Mouse (Mus musculus) heart, adult 2 months (tissue): ENCODE results near the gene Atp2a2. TPM values are rescaled to one million over a fixed set of nuclear protein-coding genes. Genes with fewer than 3 reads are reported as not detected.
A peak's percentile ranks its signal among the peaks of the same experiment; 100 is the strongest.

Source experiments
- DNase-seq, 2 experiments: peaks; one replicate each; pipeline ENCODE4 v3.0.0; 2021
- H3K27ac ChIP-seq: fragments of 200-600 bp; 2 replicates; pipeline ENCODE4 v1.8.1; 2022
- H3K27me3 ChIP-seq: fragments of 200-500 bp; 2 replicates; pipeline ENCODE4 v1.6.1; 2012; ENCODE audit warnings: mild to moderate bottlenecking, low read length, inconsistent platforms, mixed read lengths; ENCODE audit not compliant: control insufficient read depth, insufficient read depth
- H3K36me3 ChIP-seq: fragments of 200-500 bp; 2 replicates; pipeline ENCODE4 v1.6.1; 2012; ENCODE audit warnings: low read length, inconsistent platforms; ENCODE audit not compliant: control insufficient read depth, insufficient read depth
- H3K4me1 ChIP-seq: fragments of 200-500 bp; 2 replicates; pipeline ENCODE4 v1.6.1; 2011; ENCODE audit warnings: low read length; ENCODE audit not compliant: control insufficient read depth, insufficient read depth
- H3K4me3 ChIP-seq: fragments of 200-600 bp; 2 replicates; pipeline ENCODE4 v1.8.1; 2022
- H3K79me2 ChIP-seq: fragments of 200-500 bp; replicated peaks from 2 replicates; pipeline ENCODE4 v1.6.1; 2012; ENCODE audit warnings: mild to moderate bottlenecking, inconsistent platforms, low read length, moderate library complexity, mixed read lengths; ENCODE audit not compliant: control insufficient read depth, insufficient read depth
- H3K9ac ChIP-seq: fragments of 200-500 bp; 2 replicates; pipeline ENCODE4 v1.6.1; 2012; ENCODE audit warnings: low read depth, mild to moderate bottlenecking, control low read depth, inconsistent platforms, low read length, mixed read lengths
- CTCF ChIP-seq: fragments of 200-600 bp; IDR thresholded peaks from 2 replicates; pipeline ENCODE4 v1.8.1; 2022; ENCODE audit warnings: antibody characterized with exemption, mild to moderate bottlenecking, moderate library complexity
- EP300 ChIP-seq: fragments of 200-500 bp; IDR thresholded peaks from 2 replicates; pipeline ENCODE4 v1.6.1; 2011; ENCODE audit warnings: low read depth, low read length, control low read depth; ENCODE audit not compliant: insufficient read depth
- POLR2A ChIP-seq: fragments of 200-500 bp; IDR thresholded peaks from 2 replicates; pipeline ENCODE4 v1.6.1; 2011; ENCODE audit warnings: mild to moderate bottlenecking, low read depth, low read length, control low read depth; ENCODE audit not compliant: insufficient read depth
- WGBS: fragments of 180-500 bp; shearing (Covaris S2); methylation state at CpG from one replicate; pipeline ENCODE4 v1.1.7; 2018; 5-methylcytosine and 5-hydroxymethylcytosine counted together
- intact Hi-C: fragments of 180-260 bp; cut with DNase I; formaldehyde crosslinking; loops from one replicate; pipeline ENCODE4 v1.15.1; 2025
- polyA plus RNA-seq: library from polyadenylated mRNA; depleted of rRNA; stranded (reverse); fragments of >200 nt; gene quantifications from 2 replicates; pipeline ENCODE4 v1.2.3, GENCODE M21; 2012
- total RNA-seq, 2 experiments: library from RNA; stranded (reverse); gene quantifications; 2 replicates each; pipeline ENCODE4 v1.2.3; 2021

Gene Atp2a2
- total and polyA plus RNA-seq, 3 experiments, result 3,546 to 13,259 (median 11,796) TPM

GRCm38 (mm10) chr5:122506462-122506861, 4.4 kb upstream of the Atp2a2 start:
- Histone ChIP-seq H3K4me3 (no peak overlapping the region), H3K27ac (no peak overlapping the region), H3K79me2 (0 out of 2 replicates have a peak, but pooled peaks cover under 1% of the 10 kb centered on the region), H3K36me3 (no peaks in the 10 kb centered on the region; the same call in 1 of the 2 replicates), H3K9ac (no peak overlapping the region), H3K4me1 (peaks cover 5% of the 10 kb centered on the region), H3K27me3 (no peaks in the 10 kb centered on the region)
- intact Hi-C loops, result no loop called here
- WGBS, result 86% methylated on average over 3 of the region's 3 CpGs
- TF ChIP-seq EP300, result no peak
- TF ChIP-seq CTCF, result peak; percentile 50
- no peak for TF ChIP-seq POLR2A
- no peak for DNase-seq

- intact Hi-C loops, result no loop called here
- TF ChIP-seq EP300, result no peak
- TF ChIP-seq POLR2A, result no peak
- TF ChIP-seq CTCF, result no peak
- no peak for DNase-seq
These were observed 3.5 kb upstream of the Atp2a2 start for GRCm38 (mm10) chr5:122505554-122505953.

GRCm38 (mm10) chr5:122503760-122504119, 1.7 kb upstream of the Atp2a2 start:
- intact Hi-C loops, result loop anchor here (2.0 to 5.0 kb wide), 3 partner anchors 43 to 274 kb away; partner anchors contain the start of gene Camkk2

More at GRCm38 (mm10) chr5:122505554-122505953, 3.5 kb upstream of the Atp2a2 start:
- Histone ChIP-seq H3K27me3 (no peaks in the 10 kb centered on the region), H3K9ac (no peak overlapping the region), H3K4me1 (peaks cover 2% of the 10 kb centered on the region), H3K36me3 (no peaks in the 10 kb centered on the region; the same call in 1 of the 2 replicates), H3K79me2 (0 out of 2 replicates have a peak, but pooled peaks cover 1% of the 10 kb centered on the region), H3K27ac (no peak overlapping the region; the same call in 1 of the 2 replicates), H3K4me3 (no peak overlapping the region)
- WGBS, result 80% methylated on average over 5 of the region's 5 CpGs

GRCm38 (mm10) chr5:122503015-122503759, 1.2 kb upstream of the Atp2a2 start:
- Histone ChIP-seq H3K9ac (peak overlapping the region; percentile 98), H3K36me3 (peaks cover 16% of the 10 kb centered on the region), H3K79me2 (peaks cover 3% of the 10 kb centered on the region; the same call in 1 of the 2 replicates), H3K4me3 (peak overlapping the region; percentile 67), H3K27me3 (no peaks in the 10 kb centered on the region), H3K4me1 (peaks cover 4% of the 10 kb centered on the region), H3K27ac (peak overlapping the region; percentile 99)
- intact Hi-C loops, result loop anchor here (2.0 to 5.0 kb wide), 3 partner anchors 44 to 274 kb away; partner anchors contain the start of gene Camkk2
- 47% methylated on average over 15 of the region's 15 CpGs for WGBS
- TF ChIP-seq EP300, result no peak
- no peak for TF ChIP-seq POLR2A
- TF ChIP-seq CTCF, result no peak
- DNase-seq, result peak in 1 of 2 experiments; percentile 2

More at GRCm38 (mm10) chr5:122503760-122504119, 1.7 kb upstream of the Atp2a2 start:
- Histone ChIP-seq H3K4me3 (no peak overlapping the region), H3K27me3 (no peaks in the 10 kb centered on the region), H3K27ac (peak overlapping the region; percentile 99; the same call in 1 of the 2 replicates), H3K36me3 (peaks cover 14% of the 10 kb centered on the region), H3K9ac (no peak overlapping the region), H3K4me1 (peaks cover 4% of the 10 kb centered on the region), H3K79me2 (peaks cover 3% of the 10 kb centered on the region; the same call in 1 of the 2 replicates)
- peak in 1 of 2 experiments; percentile 3 for DNase-seq
- 74% methylated on average over 4 of the region's 4 CpGs for WGBS
- TF ChIP-seq POLR2A, result no peak
- TF ChIP-seq CTCF, result no peak
- no peak for TF ChIP-seq EP300

- Histone ChIP-seq H3K27me3 (no peaks in the 10 kb centered on the region), H3K36me3 (peaks cover 26% of the 10 kb centered on the region), H3K4me1 (peaks cover 4% of the 10 kb centered on the region), H3K27ac (peak overlapping the region; percentile 98), H3K4me3 (peak overlapping the region; percentile 87), H3K9ac (peak overlapping the region; percentile 95), H3K79me2 (peaks cover 3% of the 10 kb centered on the region; the same call in 1 of the 2 replicates)
- 1% methylated on average over 110 of the region's 113 CpGs for WGBS
- peak; percentile 54 for TF ChIP-seq POLR2A
- 0 out of 2 replicates have a peak, but pooled peaks have one; percentile 13 for TF ChIP-seq CTCF
- TF ChIP-seq EP300, result no peak
- peak; percentile 78 to 81 for DNase-seq
- intact Hi-C loops, result loop anchor here (2.0 to 5.0 kb wide), 3 partner anchors 45 to 276 kb away; partner anchors contain the start of gene Camkk2
These were observed 636 bp downstream of the Atp2a2 start for GRCm38 (mm10) chr5:122501101-122502076.
